Mouse (Mus musculus) left cerebral cortex, postnatal 14 days (tissue): ENCODE measurements around the gene Tfap2a. TPM values are rescaled to one million over a fixed set of nuclear protein-coding genes. Genes with fewer than 3 reads are reported as not detected.

Experiments used
- DNase-seq, 2 experiments: peaks; one replicate each; pipeline ENCODE4 v3.0.0; 2021 to 2022; ENCODE audit warnings: low spot score in 2 of 2, mixed read lengths in 1 of 2
- intact Hi-C: fragments of 180-260 bp; cut with DNase I; formaldehyde crosslinking; loops from one replicate; pipeline ENCODE4 v1.15.1; 2025
- long read RNA-seq, 2 experiments: library from polyadenylated mRNA; stranded (forward); transcript quantifications; one replicate each; pipeline ENCODE4 v2.0.0; 2021
- total RNA-seq, 2 experiments: library from RNA; stranded (reverse); gene quantifications; 2 replicates each; pipeline ENCODE4 v1.2.3; 2021

Gene Tfap2a
- under 1 TPM; 0.44 TPM for total RNA-seq
- long read RNA-seq, experiment 1, result 0 reads
- long read RNA-seq, experiment 2, result 0 reads

DNA sequence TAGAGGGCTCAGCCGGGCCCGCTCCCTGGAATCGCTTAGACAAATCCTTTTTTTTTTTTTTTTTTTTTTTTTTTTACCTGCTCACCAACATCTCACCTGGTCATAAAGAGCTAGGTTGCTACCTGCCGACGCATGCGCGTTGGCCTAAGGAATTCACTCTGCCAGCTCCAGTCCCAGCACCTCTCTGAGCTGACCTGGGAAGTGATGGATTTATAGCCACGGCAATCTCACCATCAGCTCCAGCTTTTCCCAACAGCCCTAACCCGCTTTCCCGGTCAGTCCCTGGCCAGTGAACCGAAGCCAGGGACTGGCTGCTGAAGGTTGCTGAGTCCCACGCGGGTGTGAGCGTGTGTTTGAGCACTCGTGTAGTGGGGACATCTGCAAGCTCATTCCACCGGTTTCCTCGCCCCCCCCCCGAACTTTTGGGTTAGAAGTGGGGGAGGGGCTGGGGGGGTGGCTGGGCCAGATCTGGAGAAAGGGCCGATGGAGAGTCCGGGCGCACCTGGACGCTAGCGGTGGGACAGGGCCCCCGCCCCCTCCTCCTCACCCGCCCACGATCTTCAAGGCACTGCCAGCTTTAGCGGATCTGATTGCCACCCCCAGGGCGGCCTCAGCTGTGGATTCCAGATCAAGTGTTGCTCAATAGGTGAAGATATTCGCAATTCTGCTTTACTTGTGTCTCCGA lies at the start of gene Tfap2a:
Tfap2a (minus strand) TSS at position 181 of the 685 bp plus-strand sequence.
- DNase-seq, result no peak
- intact Hi-C loops, result no loop called here

- intact Hi-C loops, result loop anchor here (5.0 kb wide), 1 partner anchor 453 kb away; no protein-coding TSS in a partner anchor
- peak; percentile 33 to 49 for DNase-seq
Observed at GRCm38 (mm10) chr13:40784202-40784771, 46.1 kb upstream of the Tfap2a start.

GRCm38 (mm10) chr13:40757995-40758394 lies 19.8 kb upstream of the Tfap2a start:
- DNase-seq, result peak; percentile 37 to 42
- intact Hi-C loops, result loop anchor here (10.0 kb wide), 1 partner anchor 1763 kb away; no protein-coding TSS in a partner anchor

DNA sequence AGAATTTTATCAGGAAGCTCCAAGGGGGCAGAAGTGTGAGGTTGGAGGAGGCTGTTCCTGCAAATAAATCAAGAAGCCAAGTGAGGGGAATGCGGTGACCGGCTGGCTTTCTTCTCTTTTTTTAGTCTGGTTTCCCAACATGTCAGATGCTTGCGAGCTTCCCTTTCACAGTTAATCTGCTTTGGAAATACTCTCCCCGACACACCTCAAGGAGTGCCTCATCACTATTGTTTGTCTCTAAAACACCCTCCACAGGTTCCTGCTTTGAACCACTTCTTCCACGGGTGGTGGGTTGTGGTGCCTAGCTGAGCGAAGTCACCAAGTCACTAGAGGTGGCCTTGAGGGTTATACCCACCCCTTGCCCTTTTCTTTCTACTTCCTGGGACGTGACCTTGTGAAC lies 18.2 kb upstream of the Tfap2a start:
- intact Hi-C loops, result loop anchor here (10.0 kb wide), 1 partner anchor 1762 kb away; no protein-coding TSS in a partner anchor

GRCm38 (mm10) chr13:40754091-40754490 lies 15.9 kb upstream of the Tfap2a start:
- DNase-seq, result no peak
- intact Hi-C loops, result loop anchor here (10.0 kb wide), 1 partner anchor 1759 kb away; no protein-coding TSS in a partner anchor

More for the DNA sequence above, 18.2 kb upstream of the Tfap2a start:
- no peak for DNase-seq

DNA sequence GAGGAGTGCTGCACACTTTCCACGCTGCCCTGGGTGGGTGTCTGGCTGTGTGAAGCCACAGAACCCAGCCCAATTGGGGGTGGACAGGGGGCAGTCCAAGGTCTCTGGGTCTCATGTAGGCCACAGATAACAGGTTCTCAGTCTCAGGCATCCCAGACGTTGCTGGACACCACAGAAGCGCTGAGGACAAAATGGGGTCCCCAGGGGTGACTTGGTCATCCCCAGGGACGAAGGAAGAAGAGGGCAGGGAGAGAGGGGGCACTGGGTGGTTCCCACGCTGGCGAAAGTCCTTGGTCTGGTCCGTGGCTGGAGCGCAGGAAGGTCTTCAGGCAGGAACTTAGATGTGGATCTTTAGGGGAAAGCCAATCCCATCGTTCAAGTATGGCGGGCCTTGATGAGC lies 13.7 kb upstream of the Tfap2a start:
- DNase-seq, result no peak
- intact Hi-C loops, result loop anchor here (10.0 kb wide), 1 partner anchor 1757 kb away; no protein-coding TSS in a partner anchor

- intact Hi-C loops, result loop anchor here (2.0 to 10.0 kb wide), 3 partner anchors 855 to 1567 kb away; no protein-coding TSS in a partner anchor
Observed at GRCm38 (mm10) chr13:40749603-40749905, 11.4 kb upstream of the Tfap2a start.

DNA sequence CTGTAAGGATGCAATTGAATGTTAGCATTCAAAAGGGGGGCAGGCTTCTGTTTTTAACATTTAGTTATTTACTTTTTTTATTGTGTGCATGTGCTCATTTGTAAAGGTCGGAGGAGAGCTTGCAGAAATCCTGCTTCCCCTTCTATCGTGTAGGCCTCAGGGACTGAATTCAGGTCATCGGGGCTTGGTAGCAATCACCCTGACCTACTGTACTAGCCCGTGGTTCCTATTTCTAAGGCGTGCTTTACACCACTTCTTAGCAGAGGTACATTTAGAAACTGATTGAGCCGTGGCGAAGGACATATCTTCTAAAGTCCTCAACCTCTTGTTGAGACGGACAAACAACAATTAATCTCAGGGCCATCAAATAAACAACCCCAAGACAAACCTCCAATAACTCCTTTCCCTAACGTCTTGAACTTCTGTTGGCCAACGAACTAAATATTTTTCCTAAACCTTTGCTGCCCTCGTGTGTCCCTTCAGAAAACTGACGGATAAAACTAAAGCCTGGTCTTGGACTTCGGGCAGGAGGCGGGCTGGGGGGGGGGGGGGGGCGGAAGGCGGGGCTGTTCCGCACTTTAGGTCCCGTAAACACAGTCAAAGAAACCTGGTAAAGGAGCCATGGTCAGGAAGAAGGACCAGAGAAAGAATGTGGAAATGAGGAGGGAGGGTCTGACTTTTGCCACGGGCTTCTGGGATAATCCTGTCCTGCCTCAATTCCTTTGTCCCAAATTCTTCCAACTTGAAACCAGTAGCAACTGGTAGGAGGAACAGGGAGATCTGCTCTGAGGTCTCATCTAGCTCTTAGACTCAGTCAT lies 10.8 kb upstream of the Tfap2a start:
- DNase-seq, result peak; percentile 30 to 39
- intact Hi-C loops, result loop anchor here (2.0 to 10.0 kb wide), 3 partner anchors 854 to 1566 kb away; no protein-coding TSS in a partner anchor

More at GRCm38 (mm10) chr13:40749603-40749905, 11.4 kb upstream of the Tfap2a start:
- no peak for DNase-seq

DNA sequence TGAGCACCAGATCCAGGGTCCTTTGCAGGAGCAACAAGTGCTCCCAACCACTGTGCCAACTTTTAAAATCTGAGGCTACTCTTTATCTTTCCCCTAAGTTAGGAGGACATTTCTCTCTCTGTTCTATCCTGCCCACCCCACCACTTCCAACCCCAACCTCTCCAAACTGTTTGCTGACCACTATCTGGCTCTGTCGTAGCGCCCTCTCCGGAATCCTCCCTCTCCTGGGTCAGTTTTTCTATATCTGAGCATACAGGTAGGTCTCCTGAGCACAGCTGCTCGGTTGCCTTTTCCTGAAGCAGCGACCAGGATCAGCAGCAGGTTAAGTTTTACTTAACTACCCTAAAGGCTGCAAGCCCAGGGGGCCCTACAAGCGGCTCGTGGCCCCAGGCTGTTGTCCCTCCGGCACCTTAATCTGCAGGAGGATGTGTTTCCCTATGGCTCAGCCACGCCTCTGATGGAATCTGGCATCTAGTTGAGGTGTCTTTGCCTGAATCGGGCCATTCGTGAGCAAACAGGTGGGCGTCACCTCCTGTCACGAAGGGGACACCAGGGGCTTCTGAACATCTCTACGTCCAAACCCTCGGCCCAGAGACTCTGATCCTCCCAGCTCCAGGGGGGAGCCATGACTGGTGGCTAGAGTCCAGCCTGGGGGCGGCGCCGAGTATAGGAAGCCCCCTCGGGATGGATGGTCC lies 6.1 kb upstream of the Tfap2a start:
- no peak for DNase-seq
- intact Hi-C loops, result loop anchor here (10.0 kb wide), 1 partner anchor 849 kb away; no protein-coding TSS in a partner anchor

- intact Hi-C loops, result loop anchor here (10.0 kb wide), 1 partner anchor 848 kb away; no protein-coding TSS in a partner anchor
- no peak for DNase-seq
Observed at GRCm38 (mm10) chr13:40743221-40743620, 5.0 kb upstream of the Tfap2a start.

GRCm38 (mm10) chr13:40741841-40742550 lies 3.8 kb upstream of the Tfap2a start:
- no peak for DNase-seq
- intact Hi-C loops, result loop anchor here (10.0 kb wide), 1 partner anchor 847 kb away; no protein-coding TSS in a partner anchor

DNA sequence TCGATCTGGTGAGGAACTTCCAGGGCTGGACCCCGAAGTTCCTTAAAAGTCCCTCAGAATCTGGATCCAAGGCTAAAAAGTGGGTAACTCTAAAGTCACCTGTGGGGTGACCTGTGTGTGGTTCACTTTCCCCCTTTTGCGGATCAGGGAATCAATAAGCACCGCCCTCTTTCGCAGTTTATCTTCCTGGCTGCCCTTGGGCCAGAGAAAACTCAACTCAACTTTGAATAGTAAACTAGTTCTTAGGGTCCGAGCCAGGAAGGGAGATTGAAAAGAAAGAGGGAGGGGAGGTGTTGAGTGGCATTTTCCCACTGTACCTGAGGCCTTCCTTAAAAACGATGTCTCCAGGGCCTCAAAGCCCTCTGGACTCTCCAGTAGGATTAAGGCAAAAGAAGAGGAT lies 3.3 kb upstream of the Tfap2a start:
- intact Hi-C loops, result loop anchor here (10.0 kb wide), 1 partner anchor 847 kb away; no protein-coding TSS in a partner anchor
- DNase-seq, result no peak

DNA sequence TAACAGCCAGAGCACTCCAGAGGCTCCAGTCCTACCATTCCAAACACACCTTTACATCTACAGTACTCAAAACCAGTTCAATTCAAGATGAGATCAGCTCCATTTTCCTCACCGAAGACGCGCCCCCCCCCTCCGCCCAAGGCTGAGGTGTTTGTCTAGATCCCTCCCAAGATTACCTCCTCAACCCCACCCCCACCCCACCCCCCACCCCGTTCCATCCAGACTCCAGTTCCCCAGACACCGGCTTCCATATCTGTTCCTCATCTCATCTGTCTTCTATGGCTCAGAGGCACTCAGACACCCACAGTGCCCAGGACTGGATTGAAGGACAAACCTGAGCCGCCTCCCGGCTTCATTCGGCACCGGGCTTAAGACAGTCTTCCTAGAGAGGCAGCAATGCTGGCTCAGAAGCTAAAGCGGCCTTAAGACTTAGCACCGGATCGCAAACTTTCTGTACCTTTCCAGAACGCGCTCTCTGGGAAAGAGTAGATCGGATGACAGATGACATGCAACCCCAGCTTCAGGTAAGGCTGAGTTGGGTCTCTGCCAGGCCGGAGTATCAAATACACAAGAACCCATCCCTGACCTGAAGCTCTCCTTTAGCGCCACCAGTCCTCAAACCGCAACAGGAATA lies 2.7 kb upstream of the Tfap2a start:
- intact Hi-C loops, result loop anchor here (10.0 kb wide), 1 partner anchor 846 kb away; no protein-coding TSS in a partner anchor
- no peak for DNase-seq

- intact Hi-C loops, result loop anchor here (10.0 kb wide), 1 partner anchor 845 kb away; no protein-coding TSS in a partner anchor
Observed at GRCm38 (mm10) chr13:40739901-40740300, 1.7 kb upstream of the Tfap2a start.

DNA sequence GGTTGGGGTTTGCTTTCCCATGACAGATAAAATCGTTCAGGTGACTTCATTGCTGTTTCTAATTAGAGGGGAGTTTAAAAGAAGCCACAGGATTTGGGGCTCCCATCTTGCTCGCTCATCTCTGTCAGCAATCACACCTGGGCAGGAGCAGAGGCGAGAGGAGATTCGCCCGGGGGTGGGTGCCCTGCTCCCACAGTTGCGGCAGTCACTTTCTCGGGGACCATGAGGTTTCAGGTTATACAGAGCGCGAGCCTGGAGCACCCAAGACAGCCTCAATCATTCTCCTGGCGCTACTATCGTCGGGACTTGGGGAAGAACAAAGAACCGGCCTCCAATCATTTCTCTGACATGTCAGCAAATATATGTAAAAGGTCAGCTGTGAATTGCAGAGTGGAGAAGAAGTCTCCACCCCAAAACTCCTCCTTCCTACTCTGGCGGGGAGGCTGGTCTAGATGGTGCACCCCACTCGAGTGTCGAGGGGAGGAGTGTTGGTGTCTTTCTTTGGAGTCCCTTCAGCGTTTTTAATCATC lies 1.0 kb upstream of the Tfap2a start:
- intact Hi-C loops, result no loop called here
- no peak for DNase-seq

More at GRCm38 (mm10) chr13:40739901-40740300, 1.7 kb upstream of the Tfap2a start:
- DNase-seq, result no peak

- intact Hi-C loops, result no loop called here
Observed at GRCm38 (mm10) chr13:40737761-40738160, 415 bp downstream of the Tfap2a start.

GRCm38 (mm10) chr13:40737099-40737498 lies 1.1 kb downstream of the Tfap2a start:
- intact Hi-C loops, result no loop called here
- DNase-seq, result no peak

More at GRCm38 (mm10) chr13:40737761-40738160, 415 bp downstream of the Tfap2a start:
- DNase-seq, result no peak
